Mouse (Mus musculus) layer of hippocampus, adult 9-10 months (tissue): ENCODE measurements around the gene Nucb1.

Source experiments
- DNase-seq: peaks from one replicate; pipeline ENCODE4 v3.0.0; 2022; ENCODE audit warnings: low spot score

Gene Nucb1

GRCm38 (mm10) chr7:45461781-45462180, 48.4 kb downstream of the Nucb1 start:
- no peak for DNase-seq

- DNase-seq: no peak
Measured at GRCm38 (mm10) chr7:45461326-45461725, 48.9 kb downstream of the Nucb1 start.

- DNase-seq: no peak
Measured at GRCm38 (mm10) chr7:45460860-45461314, 49.3 kb downstream of the Nucb1 start.

GRCm38 (mm10) chr7:45460377-45460776, 49.8 kb downstream of the Nucb1 start:
- DNase-seq: no peak

GRCm38 (mm10) chr7:45459564-45460140, 50.6 kb downstream of the Nucb1 start, which contains the start of gene Ftl1:
Gene Ftl1, minus strand, starts transcription at chr7:45459884.
- peak; percentile 95 for DNase-seq

- no peak for DNase-seq
Measured at GRCm38 (mm10) chr7:45458748-45459563, 51.2 kb downstream of the Nucb1 start.

GRCm38 (mm10) chr7:45457204-45458060, 52.8 kb downstream of the Nucb1 start:
- DNase-seq: no peak

- no peak for DNase-seq
Measured at GRCm38 (mm10) chr7:45456721-45457203, 53.4 kb downstream of the Nucb1 start.

GRCm38 (mm10) chr7:45455932-45456696, 54.1 kb downstream of the Nucb1 start:
- no peak for DNase-seq

GRCm38 (mm10) chr7:45454971-45455370, 55.2 kb downstream of the Nucb1 start:
- no peak for DNase-seq

- DNase-seq: peak; percentile 86
Measured at GRCm38 (mm10) chr7:45451344-45451982, 58.7 kb downstream of the Nucb1 start.

- DNase-seq: no peak
Measured at GRCm38 (mm10) chr7:45449974-45450373, 60.2 kb downstream of the Nucb1 start.

- no peak for DNase-seq
Measured at GRCm38 (mm10) chr7:45447325-45447990, 62.7 kb downstream of the Nucb1 start.

GRCm38 (mm10) chr7:45446589-45446988, 63.6 kb downstream of the Nucb1 start:
- no peak for DNase-seq

- DNase-seq: no peak
Measured at GRCm38 (mm10) chr7:45443526-45444420, 66.4 kb downstream of the Nucb1 start.
